Mouse (Mus musculus) limb, embryonic 15.5 days (tissue): ENCODE measurements at regions not wholly inside any gene's neighbourhood (a gene's known extent, or its start where the extent isn't known, plus 50 kb on each side); places are given as distances from the start of the nearest gene placed in this dataset.
"Not testable (repeated sequence)": the region's sequence is repeated elsewhere in the genome, so short reads cannot be mapped to it uniquely, and the experiment has no call there.

Experiments used
- ATAC-seq: fragments of 200-750 bp; cut with Nextera tagmentation; 2 replicates; pipeline ENCODE4 v1.8.0; 2017; ENCODE audit warnings: low read depth, moderate TSS enrichment; ENCODE audit not compliant: insufficient number of reproducible peaks, low FRiP score, low TSS enrichment
- H3K27ac ChIP-seq: fragments of 300-500 bp; sonication (generic); 2 replicates; pipeline ENCODE4 v1.5.1; 2015; ENCODE audit warnings: moderate library complexity, mild to moderate bottlenecking, inconsistent platforms
- H3K27me3 ChIP-seq: fragments of 300-500 bp; sonication (generic); 2 replicates; pipeline ENCODE4 v1.6.1; 2015; ENCODE audit warnings: inconsistent platforms
- H3K36me3 ChIP-seq: fragments of 300-500 bp; sonication (generic); 2 replicates; pipeline ENCODE4 v1.6.1; 2015; ENCODE audit warnings: inconsistent platforms
- H3K4me1 ChIP-seq: fragments of 300-500 bp; sonication (generic); 2 replicates; pipeline ENCODE4 v1.6.1; 2015; ENCODE audit warnings: inconsistent platforms
- H3K4me2 ChIP-seq: fragments of 300-500 bp; sonication (generic); 2 replicates; pipeline ENCODE4 v1.6.1; 2015; ENCODE audit warnings: mild to moderate bottlenecking, inconsistent platforms
- H3K4me3 ChIP-seq: fragments of 300-500 bp; sonication (generic); 2 replicates; pipeline ENCODE4 v1.5.1; 2015; ENCODE audit warnings: mild to moderate bottlenecking, inconsistent platforms
- H3K9ac ChIP-seq: fragments of 300-500 bp; sonication (generic); 2 replicates; pipeline ENCODE4 v1.6.1; 2015; ENCODE audit warnings: inconsistent platforms
- H3K9me3 ChIP-seq: fragments of 300-500 bp; sonication (generic); 2 replicates; pipeline ENCODE4 v1.6.1; 2016; ENCODE audit warnings: inconsistent platforms
- WGBS: fragments of 180-500 bp; shearing (Covaris S2); methylation state at CpG from one replicate; pipeline ENCODE4 v1.1.7; 2015; 5-methylcytosine and 5-hydroxymethylcytosine counted together

DNA sequence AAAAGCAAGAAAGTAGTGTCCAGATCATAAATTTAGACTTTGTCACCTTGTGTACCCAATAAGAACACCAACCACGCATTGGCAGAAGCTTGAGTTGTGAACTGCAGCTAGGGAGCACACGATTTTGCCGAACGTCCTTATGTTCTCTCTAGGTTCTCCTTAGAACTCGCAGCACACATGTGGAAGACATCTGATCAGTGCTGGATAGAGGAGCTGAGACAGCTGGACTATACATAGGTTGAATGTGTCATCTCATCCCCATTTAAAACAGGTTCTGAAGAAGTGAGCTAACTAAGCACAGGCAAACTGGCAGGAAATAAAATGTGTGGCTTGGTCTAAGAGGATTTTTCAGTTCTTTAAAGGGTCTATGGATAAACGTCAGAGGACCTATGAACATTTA lies 730.5 kb upstream of the Pkdcc start:
- H3K36me3 ChIP-seq: no peaks in the 10 kb centered on the region
- H3K9me3 ChIP-seq: no peaks in the 10 kb centered on the region
- no peak overlapping the region for H3K9ac ChIP-seq
- no peaks in the 10 kb centered on the region for H3K4me1 ChIP-seq
- WGBS: 54% methylated on average over 6 of the region's 6 CpGs
- no peaks in the 10 kb centered on the region for H3K27me3 ChIP-seq
- H3K27ac ChIP-seq: no peak overlapping the region
- no peak overlapping the region for H3K4me3 ChIP-seq
- ATAC-seq: no peak
- no peak overlapping the region for H3K4me2 ChIP-seq

DNA sequence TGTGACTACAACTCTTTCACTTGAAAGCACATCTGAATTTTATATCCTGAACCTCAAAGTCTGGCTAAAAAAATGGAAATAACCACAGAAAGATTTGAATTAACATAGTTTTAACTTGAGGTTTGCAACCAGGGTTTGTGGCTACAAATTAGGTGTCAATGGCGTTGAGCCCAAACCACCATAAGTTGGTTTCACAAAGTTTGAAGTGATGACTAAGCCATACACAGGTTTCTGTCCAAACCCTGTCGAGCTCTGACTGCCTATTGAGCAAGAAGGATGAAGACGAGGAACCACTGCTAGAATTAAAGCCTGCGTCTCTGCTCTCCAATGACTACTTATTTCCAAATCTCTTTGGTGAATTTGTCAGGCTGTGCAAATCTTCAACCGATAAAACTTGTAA lies 719.8 kb upstream of the Slc8a1 start:
- Histone ChIP-seq H3K4me1 (no peaks in the 10 kb centered on the region), H3K36me3 (no peaks in the 10 kb centered on the region), H3K9me3 (no peaks in the 10 kb centered on the region), H3K4me2 (no peak overlapping the region), H3K4me3 (no peak overlapping the region), H3K27ac (no peak overlapping the region), H3K9ac (no peak overlapping the region), H3K27me3 (no peaks in the 10 kb centered on the region)
- WGBS: 46% methylated on average over 5 of the region's 5 CpGs
- no peak for ATAC-seq

DNA sequence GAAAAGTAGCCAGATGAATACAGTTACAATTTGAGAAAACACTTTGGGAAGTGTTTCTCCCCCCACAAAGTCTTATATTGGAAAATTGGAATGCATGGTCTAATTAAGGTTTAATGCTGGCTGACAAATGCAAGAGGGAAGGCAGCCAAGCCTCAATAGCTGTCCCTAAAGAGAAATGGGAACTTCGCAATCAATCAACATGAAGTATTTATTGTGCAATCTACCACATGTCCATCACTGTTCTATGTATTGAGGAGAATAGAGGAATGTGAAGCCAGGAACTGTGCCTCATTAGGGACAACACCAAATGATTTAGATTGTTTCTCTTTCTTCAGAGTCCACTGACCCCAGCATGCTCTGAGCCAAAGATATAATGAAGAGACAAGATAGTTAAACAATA lies 715.7 kb upstream of the Slc8a1 start:
- no peak overlapping the region for H3K4me3 ChIP-seq
- H3K36me3 ChIP-seq: no peaks in the 10 kb centered on the region
- no peaks in the 10 kb centered on the region for H3K9me3 ChIP-seq
- H3K4me2 ChIP-seq: no peak overlapping the region
- no peak overlapping the region for H3K9ac ChIP-seq
- WGBS: 49% methylated on average over 1 of the region's 1 CpGs
- H3K4me1 ChIP-seq: no peaks in the 10 kb centered on the region
- no peaks in the 10 kb centered on the region for H3K27me3 ChIP-seq
- no peak overlapping the region for H3K27ac ChIP-seq
- no peak for ATAC-seq

DNA sequence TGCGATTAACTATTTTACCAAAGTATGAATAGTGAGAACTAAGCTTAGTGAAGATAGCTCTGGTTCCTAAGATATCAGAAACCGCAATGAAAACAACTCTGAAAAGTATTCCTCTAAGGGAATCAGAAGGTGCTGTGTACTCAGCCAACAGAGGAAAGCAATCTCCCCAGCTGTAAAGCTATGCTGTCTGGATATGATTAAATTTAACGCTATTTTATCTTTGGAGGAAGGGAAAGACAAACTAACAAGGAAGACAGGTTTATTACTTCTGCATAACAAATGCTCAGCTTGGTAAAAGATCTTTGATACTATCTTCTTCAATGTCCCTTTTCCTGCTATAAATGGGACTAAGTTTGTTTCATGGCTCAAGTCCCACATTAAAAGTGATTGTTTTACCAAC lies 700.9 kb upstream of the Slc8a1 start:
- WGBS: 57% methylated on average over 3 of the region's 3 CpGs
- Histone ChIP-seq H3K36me3 (no peaks in the 10 kb centered on the region), H3K4me3 (no peak overlapping the region), H3K4me1 (no peaks in the 10 kb centered on the region), H3K4me2 (no peak overlapping the region), H3K9ac (no peak overlapping the region), H3K9me3 (no peaks in the 10 kb centered on the region), H3K27ac (no peak overlapping the region), H3K27me3 (no peaks in the 10 kb centered on the region)
- no peak for ATAC-seq

DNA sequence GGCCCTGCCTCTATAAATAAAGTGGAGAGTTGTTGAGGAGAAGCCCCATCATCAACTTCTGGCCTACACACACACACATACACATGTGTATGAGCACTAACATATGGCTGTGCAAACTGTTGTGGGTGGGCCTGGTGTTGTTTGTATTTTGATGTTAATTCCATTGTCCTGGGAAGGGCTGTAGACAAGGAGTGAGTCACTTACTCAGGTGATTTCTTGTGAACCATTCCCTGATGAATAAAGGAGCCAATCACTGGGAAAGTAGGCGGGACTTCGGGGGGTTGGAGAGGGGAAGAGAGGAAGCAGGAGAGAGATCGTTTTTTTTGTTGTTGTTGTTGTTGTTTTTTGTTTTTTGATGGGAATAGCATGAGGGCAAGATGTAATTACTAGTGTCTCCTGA lies 699.0 kb upstream of the Slc8a1 start:
- Histone ChIP-seq H3K4me1 (no peaks in the 10 kb centered on the region), H3K27me3 (no peaks in the 10 kb centered on the region), H3K4me3 (no peak overlapping the region), H3K4me2 (no peak overlapping the region), H3K9ac (no peak overlapping the region), H3K36me3 (no peaks in the 10 kb centered on the region), H3K9me3 (no peaks in the 10 kb centered on the region), H3K27ac (no peak overlapping the region)
- ATAC-seq: no peak
- WGBS: 82% methylated on average over 3 of the region's 3 CpGs

DNA sequence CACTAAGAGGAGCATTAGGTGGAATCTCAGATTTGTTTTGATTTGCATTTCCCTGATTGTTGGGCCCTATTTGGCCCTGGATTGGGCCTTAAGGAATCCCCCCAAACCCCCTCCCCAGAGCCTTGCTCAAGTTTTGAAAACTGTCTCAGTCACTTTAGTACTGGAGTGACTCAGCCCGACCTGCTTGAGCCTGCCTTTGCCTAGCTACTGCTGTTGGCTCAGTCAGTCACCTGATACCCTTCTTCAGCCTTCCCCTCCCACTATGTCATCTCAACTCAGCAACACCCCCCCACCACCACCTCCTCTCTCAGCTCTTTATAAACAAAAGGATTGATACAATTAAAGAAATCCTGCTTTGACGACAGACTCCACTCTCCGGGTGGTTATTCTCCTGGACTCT lies 694.5 kb upstream of the Slc8a1 start:
- ATAC-seq: no peak
- Histone ChIP-seq H3K9me3 (no peaks in the 10 kb centered on the region), H3K4me1 (no peaks in the 10 kb centered on the region), H3K4me3 (no peak overlapping the region), H3K9ac (no peak overlapping the region), H3K27me3 (no peaks in the 10 kb centered on the region), H3K36me3 (no peaks in the 10 kb centered on the region), H3K27ac (no peak overlapping the region), H3K4me2 (no peak overlapping the region)
- whole genome bisulfite sequencing: 44% methylated on average over 3 of the region's 3 CpGs

DNA sequence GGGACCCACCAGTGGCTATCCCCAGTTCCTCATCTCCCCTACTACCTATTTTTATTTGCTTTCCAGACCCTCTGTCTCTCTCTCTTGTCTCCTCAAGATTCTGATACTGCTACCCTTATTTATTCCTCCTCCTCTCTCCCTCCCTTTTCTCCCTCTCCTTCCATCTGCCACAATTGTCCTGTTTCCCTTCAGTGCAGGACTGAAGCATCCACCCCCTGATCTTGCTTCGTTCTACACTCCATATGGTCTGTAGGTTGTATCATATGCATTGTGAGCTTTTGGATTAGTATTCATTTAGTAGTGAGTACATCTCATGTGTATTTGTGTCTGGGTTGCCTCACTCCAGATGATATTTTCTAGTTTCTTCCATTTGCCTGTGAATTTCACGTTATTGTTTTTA lies 670.1 kb upstream of the Slc8a1 start:
- 90% methylated on average over 2 of the region's 2 CpGs for WGBS
- Histone ChIP-seq H3K36me3 (no peaks in the 10 kb centered on the region), H3K4me3 (no peak overlapping the region), H3K27me3 (no peaks in the 10 kb centered on the region), H3K4me1 (no peaks in the 10 kb centered on the region), H3K4me2 (no peak overlapping the region), H3K9ac (no peak overlapping the region), H3K9me3 (no peaks in the 10 kb centered on the region), H3K27ac (no peak overlapping the region)
- no peak for ATAC-seq

DNA sequence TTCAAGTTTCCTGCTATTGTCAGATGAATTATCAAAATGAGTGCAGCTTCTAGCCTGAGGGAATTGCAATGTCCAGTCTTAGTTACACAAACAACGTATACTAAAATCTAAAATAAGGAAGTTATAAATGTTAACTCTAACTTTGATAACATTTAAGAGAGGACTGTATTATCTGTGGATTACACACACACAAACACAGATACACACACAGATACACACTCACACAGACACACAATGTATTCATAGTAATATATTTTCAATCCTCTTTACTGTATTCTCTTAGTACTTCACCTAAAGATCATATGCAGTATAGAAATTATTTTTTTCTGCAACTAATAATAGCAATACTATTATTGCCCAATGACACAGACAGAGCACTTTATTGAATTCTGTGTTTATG lies 661.2 kb upstream of the Slc8a1 start:
- H3K4me3 ChIP-seq: no peak overlapping the region
- H3K27ac ChIP-seq: no peak overlapping the region
- ATAC-seq: no peak
- no peak overlapping the region for H3K9ac ChIP-seq
- H3K36me3 ChIP-seq: no peaks in the 10 kb centered on the region
- H3K27me3 ChIP-seq: no peaks in the 10 kb centered on the region
- 85% methylated on average over 1 of the region's 1 CpGs for whole genome bisulfite sequencing
- H3K4me2 ChIP-seq: no peak overlapping the region
- no peaks in the 10 kb centered on the region for H3K9me3 ChIP-seq
- H3K4me1 ChIP-seq: no peaks in the 10 kb centered on the region

DNA sequence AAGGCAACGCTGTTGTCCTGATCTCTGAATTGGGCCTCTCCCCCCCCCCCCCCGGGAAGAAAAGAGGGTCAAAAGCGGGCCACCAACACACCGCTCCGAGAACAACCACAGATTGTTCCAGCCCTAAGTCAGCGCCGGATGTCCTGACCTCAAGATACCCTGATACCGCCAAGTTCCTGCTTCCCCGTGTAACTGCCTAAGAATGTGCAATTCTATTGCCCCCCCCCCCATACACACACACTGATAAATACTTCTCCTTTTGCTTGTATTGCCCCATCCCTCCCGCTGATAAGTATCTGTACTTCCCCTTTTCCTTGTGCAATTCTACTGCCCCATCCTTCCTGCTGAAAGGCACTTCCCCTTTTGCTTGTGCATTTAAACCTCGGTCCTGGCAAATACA lies 641.2 kb upstream of the Slc8a1 start:
- H3K4me3 ChIP-seq, H3K27me3 ChIP-seq, H3K9me3 ChIP-seq, H3K36me3 ChIP-seq, H3K4me2 ChIP-seq, H3K4me1 ChIP-seq, ATAC-seq, H3K27ac ChIP-seq, H3K9ac ChIP-seq: not testable (repeated sequence)
- WGBS: 72% methylated on average over 3 of the region's 11 CpGs

DNA sequence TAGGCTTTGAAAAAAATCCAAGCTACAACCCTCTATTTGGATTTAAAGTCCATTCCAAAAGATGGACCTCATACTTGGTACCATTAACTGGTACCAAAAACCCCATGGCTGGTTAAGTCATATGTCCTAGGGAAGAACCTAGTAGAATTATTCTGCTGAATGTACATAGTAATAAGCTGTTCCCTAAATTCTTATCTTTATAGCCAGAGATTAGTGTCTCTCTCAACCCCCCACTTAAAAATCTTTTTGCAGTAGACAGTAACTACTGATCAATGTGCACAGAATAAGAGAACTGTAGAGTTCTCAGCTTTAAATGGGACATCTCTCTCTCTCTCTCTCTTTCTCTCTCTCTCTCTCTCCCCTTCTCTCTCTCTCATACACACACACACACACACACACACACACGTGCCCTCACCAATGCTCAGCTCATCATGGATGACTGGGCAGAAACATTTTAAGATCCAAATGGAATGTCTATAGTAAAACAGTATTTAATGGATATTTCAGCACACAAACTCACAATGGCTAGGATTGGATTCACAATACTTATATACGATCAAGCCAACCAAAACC lies 640.2 kb upstream of the Slc8a1 start:
- Histone ChIP-seq H3K9ac (no peak overlapping the region), H3K4me2 (no peak overlapping the region), H3K9me3 (no peaks in the 10 kb centered on the region), H3K27me3 (no peaks in the 10 kb centered on the region), H3K4me1 (no peaks in the 10 kb centered on the region), H3K27ac (no peak overlapping the region), H3K4me3 (no peak overlapping the region), H3K36me3 (no peaks in the 10 kb centered on the region)
- ATAC-seq: no peak
- WGBS: 82% methylated on average over 2 of the region's 2 CpGs

DNA sequence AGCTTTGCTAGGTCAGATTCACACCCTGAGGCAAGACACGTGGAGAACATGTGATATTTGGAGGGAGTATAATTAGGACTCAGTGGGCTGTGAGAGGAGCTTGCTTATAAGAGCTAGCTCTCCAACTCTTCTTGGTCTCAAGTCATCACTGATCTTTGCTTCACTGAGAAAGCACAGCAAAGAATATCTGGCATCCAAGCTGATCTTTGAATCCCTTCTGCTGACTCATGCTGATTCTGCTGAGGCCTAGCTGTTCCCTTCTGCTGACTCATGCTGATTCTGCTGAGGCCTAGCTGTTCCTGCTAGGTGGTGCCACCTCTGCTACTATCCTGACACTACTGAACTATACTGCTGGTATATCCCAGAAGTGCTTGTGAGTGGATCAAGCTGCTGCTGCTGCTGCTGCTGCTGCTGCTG lies 639.0 kb upstream of the Slc8a1 start:
- H3K4me2 ChIP-seq: no peak overlapping the region
- ATAC-seq: no peak
- no peak overlapping the region for H3K27ac ChIP-seq
- H3K4me1 ChIP-seq: no peaks in the 10 kb centered on the region
- H3K4me3 ChIP-seq: no peak overlapping the region
- no peaks in the 10 kb centered on the region for H3K27me3 ChIP-seq
- H3K9ac ChIP-seq: no peak overlapping the region
- 59% methylated on average over 1 of the region's 1 CpGs for WGBS
- H3K9me3 ChIP-seq: no peaks in the 10 kb centered on the region
- no peaks in the 10 kb centered on the region for H3K36me3 ChIP-seq

DNA sequence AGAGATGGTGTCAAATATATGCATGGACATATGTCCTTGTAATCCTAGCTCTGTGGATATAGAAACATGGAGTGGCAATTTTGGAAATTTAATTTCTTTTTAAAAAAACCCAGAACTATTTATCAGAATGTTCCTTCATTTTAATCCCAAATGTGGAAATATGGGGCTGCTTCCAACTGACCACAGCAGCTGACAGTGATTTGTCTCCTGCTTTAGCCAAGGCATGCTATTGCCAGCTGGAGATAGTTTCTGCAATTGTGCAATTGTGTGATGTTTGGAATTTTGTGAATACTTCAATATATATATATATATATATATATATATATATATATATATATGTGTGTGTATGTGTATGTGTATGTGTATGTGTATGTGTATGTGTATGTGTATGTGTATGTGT lies 629.7 kb upstream of the Slc8a1 start:
- H3K27ac ChIP-seq: no peak overlapping the region
- H3K4me3 ChIP-seq: no peak overlapping the region
- no peak for ATAC-seq
- H3K9me3 ChIP-seq: no peaks in the 10 kb centered on the region
- no peak overlapping the region for H3K9ac ChIP-seq
- H3K36me3 ChIP-seq: no peaks in the 10 kb centered on the region
- no peak overlapping the region for H3K4me2 ChIP-seq
- H3K4me1 ChIP-seq: no peaks in the 10 kb centered on the region
- H3K27me3 ChIP-seq: no peaks in the 10 kb centered on the region

DNA sequence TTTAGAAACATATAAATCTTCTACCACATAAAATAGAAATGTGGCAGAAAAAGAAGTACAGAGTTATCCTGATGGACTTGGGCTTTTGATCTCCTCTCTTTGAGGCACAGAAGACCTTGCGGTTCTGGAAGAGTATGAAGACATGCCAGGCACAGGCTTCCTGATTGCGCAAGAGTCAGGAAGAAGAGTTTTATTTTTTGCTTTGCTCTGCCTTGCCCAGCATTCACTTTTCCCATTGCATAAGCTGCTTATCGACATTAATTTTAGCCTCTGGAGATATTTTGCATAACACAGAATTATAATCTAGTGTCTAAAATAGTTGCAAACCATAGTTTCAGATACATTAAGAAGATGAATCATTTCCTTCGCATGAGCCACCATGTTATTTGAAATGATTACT lies 627.8 kb upstream of the Slc8a1 start:
- H3K9me3 ChIP-seq: no peaks in the 10 kb centered on the region
- no peak overlapping the region for H3K9ac ChIP-seq
- no peaks in the 10 kb centered on the region for H3K4me1 ChIP-seq
- H3K4me2 ChIP-seq: no peak overlapping the region
- ATAC-seq: no peak
- H3K4me3 ChIP-seq: no peak overlapping the region
- H3K27ac ChIP-seq: no peak overlapping the region
- WGBS: 78% methylated on average over 4 of the region's 4 CpGs
- no peaks in the 10 kb centered on the region for H3K27me3 ChIP-seq
- H3K36me3 ChIP-seq: no peaks in the 10 kb centered on the region
